Mouse (Mus musculus): Measurements from ENCODE around the gene Prl2b1.

DNA sequence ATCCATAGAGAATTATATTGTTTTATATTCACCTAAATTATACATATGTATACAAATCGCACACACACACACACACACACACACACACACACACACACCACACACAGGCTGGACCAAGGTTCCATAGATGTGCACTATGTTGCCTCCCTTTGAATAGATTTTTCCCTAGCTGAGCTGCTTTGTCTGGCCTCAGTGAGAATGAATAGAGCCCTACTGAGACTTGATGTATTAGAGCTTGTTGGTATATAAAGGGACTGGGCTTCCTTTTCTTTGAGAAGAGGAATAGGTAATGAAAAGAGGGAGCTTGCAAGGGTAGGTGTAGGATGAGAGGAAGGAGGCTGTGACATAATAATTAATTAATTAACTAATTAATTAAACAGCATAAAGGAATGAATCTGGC is 55.7 kb downstream of the Prl2b1 start:
- TF ChIP-seq POLR2A (IDR thresholded peaks at IDR 0.05; ENCODE audit: extremely low read depth, insufficient read depth, low read length) (no peak), CTCF (IDR thresholded peaks at IDR 0.05; ENCODE audit: extremely low read depth, insufficient read depth, low read length) (no peak)
